Mouse (Mus musculus) stomach, postnatal 0 days (tissue): Measurements from ENCODE around the gene Crybb2. TPM values are rescaled to one million over a fixed set of nuclear protein-coding genes. Genes with fewer than 3 reads are reported as not detected.
A peak's percentile ranks its signal among the peaks of the same experiment; 100 is the strongest.

Experiments
- ATAC-seq: fragments of 200-750 bp; cut with Nextera tagmentation; 2 replicates; pipeline ENCODE4 v1.8.0; 2017; ENCODE audit not compliant: low FRiP score, low TSS enrichment
- DNase-seq: peaks from one replicate; pipeline ENCODE4 v3.0.0-alpha.2; 2016; ENCODE audit warnings: low spot score
- H3K27ac ChIP-seq: fragments of 300-500 bp; sonication (generic); replicated peaks from 2 replicates; pipeline ENCODE4 v1.5.1; 2014; ENCODE audit warnings: mild to moderate bottlenecking, control low read depth
- H3K27me3 ChIP-seq: fragments of 300-500 bp; sonication (generic); 2 replicates; pipeline ENCODE4 v1.6.1; 2014; ENCODE audit warnings: low read length; ENCODE audit not compliant: control insufficient read depth, insufficient read depth
- H3K36me3 ChIP-seq: fragments of 300-500 bp; sonication (generic); 2 replicates; pipeline ENCODE4 v1.6.1; 2014; ENCODE audit warnings: low read length, mixed read lengths; ENCODE audit not compliant: control insufficient read depth, insufficient read depth
- H3K4me1 ChIP-seq: fragments of 300-500 bp; sonication (generic); replicated peaks from 2 replicates; pipeline ENCODE4 v1.6.1; 2014; ENCODE audit warnings: antibody characterized with exemption; ENCODE audit not compliant: control insufficient read depth, insufficient read depth
- H3K4me2 ChIP-seq: fragments of 300-500 bp; sonication (generic); replicated peaks from 2 replicates; pipeline ENCODE4 v1.6.1; 2014; ENCODE audit warnings: low read depth, mild to moderate bottlenecking, control low read depth, moderate library complexity
- H3K4me3 ChIP-seq: fragments of 300-500 bp; sonication (generic); 2 replicates; pipeline ENCODE4 v1.5.1; 2014; ENCODE audit warnings: low read depth, low read length, control low read depth
- H3K9ac ChIP-seq: fragments of 300-500 bp; sonication (generic); 2 replicates; pipeline ENCODE4 v1.6.1; 2014; ENCODE audit warnings: mild to moderate bottlenecking, low read length, control low read depth, mixed read lengths
- H3K9me3 ChIP-seq: fragments of 300-500 bp; sonication (generic); 2 replicates; pipeline ENCODE4 v1.6.1; 2016; ENCODE audit warnings: low read length; ENCODE audit not compliant: control insufficient read depth
- CTCF ChIP-seq: IDR thresholded peaks from 2 replicates; pipeline ENCODE4 v1.5.1; 2016; ENCODE audit warnings: antibody characterized with exemption, low read depth, mild to moderate bottlenecking, moderate library complexity
- EP300 ChIP-seq: optimal IDR thresholded peaks from 2 replicates; pipeline ENCODE3; 2016; ENCODE audit warnings: antibody characterized with exemption
- WGBS: fragments of 180-500 bp; shearing (Covaris S2); extraction: QIAGEN DNeasy Blood & Tissue Kit; methylation state at CpG from one replicate; pipeline ENCODE4 v1.1.7; 2014; 5-methylcytosine and 5-hydroxymethylcytosine counted together
- polyA plus RNA-seq: library from polyadenylated mRNA; unstranded; fragments of >200 nt; fragmentation: Nextera tagmentation; extraction: Ambion mirVana; gene quantifications from 2 replicates; pipeline ENCODE4 v1.2.1, GENCODE M21; 2015

The Crybb2 gene
- polyA plus RNA-seq, 1 experiment from 2014 or later = not detected

DNA sequence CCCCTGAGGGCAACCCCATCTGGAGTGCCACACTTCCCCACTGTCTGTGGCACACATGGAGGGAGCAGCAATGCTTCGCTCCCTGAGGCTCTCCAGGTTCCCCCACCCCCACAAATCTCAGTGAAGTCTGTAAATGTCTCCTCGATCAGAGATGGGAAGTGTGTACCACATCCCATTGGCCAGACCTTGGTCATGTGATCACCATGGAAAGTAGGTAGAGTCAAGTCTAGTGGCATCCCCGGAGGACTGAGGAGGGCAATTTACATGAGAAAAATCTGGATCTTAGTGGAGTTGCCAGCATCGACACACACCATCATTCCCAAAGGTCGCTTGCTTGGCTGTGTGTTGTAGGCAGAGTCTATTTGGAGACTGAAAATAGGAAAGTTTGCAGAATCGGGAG, 31.3 kb downstream of the Crybb2 start:
- Histone ChIP-seq H3K4me2 (no peak overlapping the region), H3K27me3 (no peaks in the 10 kb centered on the region), H3K4me1 (no peaks in the 10 kb centered on the region), H3K4me3 (no peak overlapping the region), H3K36me3 (no peaks in the 10 kb centered on the region), H3K9me3 (no peaks in the 10 kb centered on the region), H3K27ac (no peak overlapping the region), H3K9ac (no peak overlapping the region)
- DNase-seq (no peak), ATAC-seq (no peak)
- TF ChIP-seq EP300 (no peak), CTCF (no peak)
- WGBS = 77% methylated on average over 6 of the region's 6 CpGs

- Histone ChIP-seq H3K4me1 (no peaks in the 10 kb centered on the region), H3K27me3 (no peaks in the 10 kb centered on the region), H3K27ac (peak overlapping the region; percentile 49; the same call in 1 of the 2 replicates), H3K9me3 (no peaks in the 10 kb centered on the region), H3K4me3 (no peak overlapping the region), H3K4me2 (no peak overlapping the region), H3K36me3 (no peaks in the 10 kb centered on the region), H3K9ac (no peak overlapping the region)
- whole genome bisulfite sequencing = 52% methylated on average over 10 of the region's 10 CpGs
- ATAC-seq (peak; percentile 95), DNase-seq (peak; percentile 74)
- TF ChIP-seq EP300 (no peak), CTCF (no peak)
These were observed 34.5 kb downstream of the Crybb2 start for GRCm38 (mm10) chr5:113035094-113036047.

GRCm38 (mm10) chr5:113031201-113031754, 38.6 kb downstream of the Crybb2 start:
- Histone ChIP-seq H3K4me3 (no peak overlapping the region), H3K4me1 (no peaks in the 10 kb centered on the region), H3K4me2 (no peak overlapping the region), H3K9me3 (no peaks in the 10 kb centered on the region), H3K36me3 (no peaks in the 10 kb centered on the region), H3K9ac (no peak overlapping the region), H3K27ac (no peak overlapping the region), H3K27me3 (no peaks in the 10 kb centered on the region)
- WGBS = 68% methylated on average over 15 of the region's 15 CpGs
- no peak for TF ChIP-seq EP300
- TF ChIP-seq CTCF = no peak
- DNase-seq (no peak), ATAC-seq (no peak)

DNA sequence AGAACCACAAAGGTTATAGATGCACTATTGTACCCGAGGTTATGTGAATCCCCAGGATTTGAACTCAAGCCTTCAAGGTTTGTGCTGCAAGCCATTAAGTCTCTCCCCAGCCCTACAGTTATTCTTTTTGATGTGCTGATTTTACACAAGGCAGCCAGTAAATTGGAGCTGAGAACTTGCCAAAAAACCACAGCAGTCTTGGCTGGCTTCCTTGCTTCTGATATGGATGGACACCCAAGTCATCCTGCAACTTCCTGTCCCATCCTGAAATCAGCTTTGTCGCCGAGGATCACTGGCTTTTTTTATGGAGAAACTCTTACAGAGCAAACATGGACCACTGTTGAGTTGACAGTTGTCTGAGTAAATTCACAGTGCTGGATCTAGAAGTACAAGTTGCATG, 39.8 kb downstream of the Crybb2 start:
- no peaks in the 10 kb centered on the region for H3K36me3 ChIP-seq
- 54% methylated on average over 3 of the region's 3 CpGs for WGBS

DNA sequence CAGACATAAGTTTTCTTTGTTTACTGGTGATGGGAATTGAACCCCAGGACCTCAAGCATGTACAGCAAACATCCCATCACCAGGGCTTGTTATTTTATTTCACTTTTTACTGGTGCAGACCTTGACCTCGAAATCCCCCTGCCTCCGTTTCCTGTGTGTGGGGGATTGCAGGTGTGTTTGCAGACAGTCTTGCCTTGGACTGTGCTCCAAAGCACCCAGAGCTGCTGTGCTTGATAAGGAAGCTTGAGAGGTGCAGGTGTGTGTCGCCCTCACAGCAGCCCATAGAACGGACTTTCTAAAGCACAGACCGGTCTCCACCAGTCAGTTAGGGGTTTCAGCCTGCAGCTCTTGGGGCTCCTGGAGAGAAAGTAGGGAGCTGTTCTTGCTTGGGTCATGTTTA, 43.2 kb downstream of the Crybb2 start:
- no peak overlapping the region for H3K9ac ChIP-seq
- DNase-seq (no peak), ATAC-seq (no peak)
- no peak overlapping the region for H3K27ac ChIP-seq
- H3K4me3 ChIP-seq = no peak overlapping the region
- H3K9me3 ChIP-seq = no peaks in the 10 kb centered on the region
- TF ChIP-seq EP300 (no peak), CTCF (no peak)
- 44% methylated on average over 5 of the region's 5 CpGs for WGBS
- H3K4me2 ChIP-seq = no peak overlapping the region
- no peaks in the 10 kb centered on the region for H3K36me3 ChIP-seq
- H3K4me1 ChIP-seq = no peaks in the 10 kb centered on the region
- no peaks in the 10 kb centered on the region for H3K27me3 ChIP-seq

More for the DNA sequence above, 39.8 kb downstream of the Crybb2 start:
- no peak for ATAC-seq
- no peaks in the 10 kb centered on the region for H3K4me1 ChIP-seq
- TF ChIP-seq CTCF (no peak), EP300 (no peak)
- H3K27me3 ChIP-seq = no peaks in the 10 kb centered on the region
- no peak overlapping the region for H3K4me3 ChIP-seq
- no peak overlapping the region for H3K27ac ChIP-seq
- no peak overlapping the region for H3K9ac ChIP-seq
- H3K4me2 ChIP-seq = no peak overlapping the region
- DNase-seq = no peak
- H3K9me3 ChIP-seq = no peaks in the 10 kb centered on the region
